Mouse (Mus musculus) heart, embryonic 10.5 days (tissue): ENCODE data around the gene Tssk4. TPM values are rescaled to one million over a fixed set of nuclear protein-coding genes. Genes with fewer than 3 reads are reported as not detected.

Source experiments
- DNase-seq: peaks from one replicate; pipeline ENCODE4 v3.0.0-alpha.2; 2017; ENCODE audit warnings: low spot score
- H3K27ac ChIP-seq: fragments of 300-500 bp; sonication (generic); 2 replicates; pipeline ENCODE4 v1.5.1; 2016; ENCODE audit warnings: mild to moderate bottlenecking
- H3K27me3 ChIP-seq: fragments of 300-500 bp; sonication (generic); 2 replicates; pipeline ENCODE4 v1.6.1; 2016; ENCODE audit warnings: mild to moderate bottlenecking; ENCODE audit not compliant: poor library complexity, insufficient read depth, severe bottlenecking
- H3K36me3 ChIP-seq: fragments of 300-500 bp; sonication (generic); 2 replicates; pipeline ENCODE4 v1.6.1; 2016; ENCODE audit warnings: mild to moderate bottlenecking, moderate library complexity
- H3K4me1 ChIP-seq: fragments of 300-500 bp; sonication (generic); 2 replicates; pipeline ENCODE4 v1.6.1; 2016; ENCODE audit warnings: mild to moderate bottlenecking
- H3K4me3 ChIP-seq: fragments of 300-500 bp; sonication (generic); 2 replicates; pipeline ENCODE4 v1.5.1; 2016; ENCODE audit warnings: mild to moderate bottlenecking, moderate library complexity
- H3K9me3 ChIP-seq: fragments of 300-500 bp; sonication (generic); 2 replicates; pipeline ENCODE4 v1.6.1; 2016; ENCODE audit warnings: mild to moderate bottlenecking, moderate library complexity
- WGBS: fragments of 180-500 bp; shearing (Covaris S2); methylation state at CpG from one replicate; pipeline ENCODE4 v1.1.7; 2016; 5-methylcytosine and 5-hydroxymethylcytosine counted together
- polyA plus RNA-seq: library from polyadenylated mRNA; unstranded; fragments of >200 nt; fragmentation: Nextera tagmentation; extraction: Ambion mirVana; gene quantifications from 2 replicates; pipeline ENCODE4 v1.2.1, GENCODE M21; 2016

Gene Tssk4
- polyA plus RNA-seq: 0.27 and 0.57 TPM in 2 replicates

- WGBS: 89% methylated on average over 2 of the region's 2 CpGs
These were observed at the start of gene Tssk4 for GRCm38 (mm10) chr14:55649884-55650283. TSS of gene Tssk4 (plus strand) at chr14:55650184.

GRCm38 (mm10) chr14:55603271-55603632, 46.7 kb upstream of the Tssk4 start, which contains the start of gene Irf9:
TSS of gene Irf9 (plus strand) at chr14:55603571.
- Histone ChIP-seq H3K4me1 (peaks cover 20% of the 10 kb centered on the region), H3K36me3 (peaks cover 86% of the 10 kb centered on the region), H3K4me3 (peak within 1 kb of the TSS; percentile 57), H3K27ac (peak within 1 kb of the TSS; percentile 89), H3K27me3 (no peaks in the 10 kb centered on the region), H3K9me3 (no peaks in the 10 kb centered on the region)
- 80% methylated on average over 7 of the region's 7 CpGs for WGBS
- DNase-seq: no peak

More at GRCm38 (mm10) chr14:55649884-55650283, at the start of gene Tssk4:
- DNase-seq: no peak
- no peak within 1 kb of the TSS for H3K27ac ChIP-seq
- peaks cover 17% of the 10 kb centered on the region for H3K36me3 ChIP-seq
- H3K4me3 ChIP-seq: no peak within 1 kb of the TSS
- no peaks in the 10 kb centered on the region for H3K27me3 ChIP-seq
- no peaks in the 10 kb centered on the region for H3K9me3 ChIP-seq
- H3K4me1 ChIP-seq: peaks cover 7% of the 10 kb centered on the region

- H3K4me3 ChIP-seq: peak overlapping the region; percentile 57
- H3K9me3 ChIP-seq: no peaks in the 10 kb centered on the region
- DNase-seq: peak; percentile 96
- no peaks in the 10 kb centered on the region for H3K27me3 ChIP-seq
- peaks cover 86% of the 10 kb centered on the region for H3K36me3 ChIP-seq
- WGBS: 20% methylated on average over 19 of the region's 19 CpGs
- H3K4me1 ChIP-seq: peaks cover 20% of the 10 kb centered on the region
- peak overlapping the region; percentile 89 for H3K27ac ChIP-seq
These were observed 46.1 kb upstream of the Tssk4 start for GRCm38 (mm10) chr14:55603633-55604576.

- WGBS: 93% methylated on average over 11 of the region's 11 CpGs
- Histone ChIP-seq H3K4me1 (peaks cover 20% of the 10 kb centered on the region), H3K36me3 (peaks cover 86% of the 10 kb centered on the region), H3K4me3 (peak overlapping the region; percentile 57; the same call in 1 of the 2 replicates), H3K27me3 (no peaks in the 10 kb centered on the region), H3K27ac (no peak overlapping the region), H3K9me3 (no peaks in the 10 kb centered on the region)
- no peak for DNase-seq
These were observed 45.2 kb upstream of the Tssk4 start for GRCm38 (mm10) chr14:55604823-55605222.

- H3K4me3 ChIP-seq: no peak overlapping the region
These were observed 44.1 kb upstream of the Tssk4 start for GRCm38 (mm10) chr14:55605743-55606459.

GRCm38 (mm10) chr14:55608339-55608738, 41.6 kb upstream of the Tssk4 start:
- peaks cover 21% of the 10 kb centered on the region for H3K4me1 ChIP-seq
- H3K27ac ChIP-seq: no peak overlapping the region
- peaks cover 58% of the 10 kb centered on the region for H3K36me3 ChIP-seq
- DNase-seq: no peak
- H3K4me3 ChIP-seq: no peak overlapping the region
- 92% methylated on average over 6 of the region's 6 CpGs for WGBS
- no peaks in the 10 kb centered on the region for H3K9me3 ChIP-seq
- H3K27me3 ChIP-seq: no peaks in the 10 kb centered on the region

More at GRCm38 (mm10) chr14:55605743-55606459, 44.1 kb upstream of the Tssk4 start:
- Histone ChIP-seq H3K9me3 (no peaks in the 10 kb centered on the region), H3K4me1 (peaks cover 20% of the 10 kb centered on the region), H3K27me3 (no peaks in the 10 kb centered on the region), H3K36me3 (peaks cover 81% of the 10 kb centered on the region), H3K27ac (no peak overlapping the region)
- WGBS: 71% methylated on average over 16 of the region's 16 CpGs
- no peak for DNase-seq

- H3K27ac ChIP-seq: no peak overlapping the region
- no peak for DNase-seq
- H3K36me3 ChIP-seq: peaks cover 22% of the 10 kb centered on the region
- H3K9me3 ChIP-seq: no peaks in the 10 kb centered on the region
- peaks cover 24% of the 10 kb centered on the region for H3K4me1 ChIP-seq
- WGBS: 37% methylated on average over 6 of the region's 6 CpGs
- no peak overlapping the region for H3K4me3 ChIP-seq
- H3K27me3 ChIP-seq: no peaks in the 10 kb centered on the region
These were observed 36.6 kb upstream of the Tssk4 start for GRCm38 (mm10) chr14:55613346-55613745.

GRCm38 (mm10) chr14:55614565-55615178, 35.3 kb upstream of the Tssk4 start:
- no peak for DNase-seq
- 64% methylated on average over 7 of the region's 7 CpGs for WGBS

GRCm38 (mm10) chr14:55615876-55616275, 34.1 kb upstream of the Tssk4 start:
- WGBS: 50% methylated on average over 2 of the region's 2 CpGs
- H3K36me3 ChIP-seq: 0 out of 2 replicates have a peak, but pooled peaks cover 2% of the 10 kb centered on the region
- H3K4me1 ChIP-seq: peaks cover 32% of the 10 kb centered on the region
- no peaks in the 10 kb centered on the region for H3K9me3 ChIP-seq
- H3K27me3 ChIP-seq: peaks cover 3% of the 10 kb centered on the region; the same call in 1 of the 2 replicates
- no peak overlapping the region for H3K27ac ChIP-seq
- no peak for DNase-seq
- no peak overlapping the region for H3K4me3 ChIP-seq

More at GRCm38 (mm10) chr14:55614565-55615178, 35.3 kb upstream of the Tssk4 start:
- peaks cover 32% of the 10 kb centered on the region for H3K4me1 ChIP-seq
- peaks cover 9% of the 10 kb centered on the region for H3K36me3 ChIP-seq
- H3K27me3 ChIP-seq: peaks cover 3% of the 10 kb centered on the region; the same call in 1 of the 2 replicates
- H3K27ac ChIP-seq: no peak overlapping the region
- H3K4me3 ChIP-seq: no peak overlapping the region
- no peaks in the 10 kb centered on the region for H3K9me3 ChIP-seq

- Histone ChIP-seq H3K9me3 (no peaks in the 10 kb centered on the region), H3K36me3 (no peaks in the 10 kb centered on the region), H3K4me3 (no peak overlapping the region), H3K4me1 (peaks cover 32% of the 10 kb centered on the region), H3K27ac (peak overlapping the region; percentile 73; the same call in 1 of the 2 replicates), H3K27me3 (peaks cover 3% of the 10 kb centered on the region; the same call in 1 of the 2 replicates)
- WGBS: 83% methylated on average over 2 of the region's 2 CpGs
- no peak for DNase-seq
These were observed 33.1 kb upstream of the Tssk4 start for GRCm38 (mm10) chr14:55616844-55617243.

GRCm38 (mm10) chr14:55617822-55618221, 32.2 kb upstream of the Tssk4 start, which contains the start of gene Rec8:
TSS of gene Rec8 (plus strand) at chr14:55618037.
- H3K9me3 ChIP-seq: no peaks in the 10 kb centered on the region
- H3K27me3 ChIP-seq: peaks cover 3% of the 10 kb centered on the region; the same call in 1 of the 2 replicates
- DNase-seq: peak; percentile 94
- H3K27ac ChIP-seq: peak within 1 kb of the TSS; percentile 73
- peak within 1 kb of the TSS; percentile 45 for H3K4me3 ChIP-seq
- H3K36me3 ChIP-seq: no peaks in the 10 kb centered on the region; the same call in 1 of the 2 replicates
- WGBS: 12% methylated on average over 21 of the region's 21 CpGs
- H3K4me1 ChIP-seq: peaks cover 28% of the 10 kb centered on the region

- peak overlapping the region; percentile 45 for H3K4me3 ChIP-seq
- H3K36me3 ChIP-seq: peaks cover 5% of the 10 kb centered on the region; the same call in 1 of the 2 replicates
- peaks cover 3% of the 10 kb centered on the region; the same call in 1 of the 2 replicates for H3K27me3 ChIP-seq
- no peak for DNase-seq
- no peaks in the 10 kb centered on the region for H3K9me3 ChIP-seq
- WGBS: 27% methylated on average over 22 of the region's 22 CpGs
- H3K27ac ChIP-seq: peak overlapping the region; percentile 73
- H3K4me1 ChIP-seq: peaks cover 25% of the 10 kb centered on the region
These were observed 31.3 kb upstream of the Tssk4 start for GRCm38 (mm10) chr14:55618486-55619195.
